8 mouse cellular contexts compared by ENCODE assay signal in genomic region chr7:48788851-48789572, GRCm38 (mm10). TPM values are rescaled to one million over a fixed set of nuclear protein-coding genes. Genes with fewer than 3 reads are reported as not detected.
DNase-seq lines count a peak whose midpoint lies in the region; ATAC-seq lines count a peak whose summit lies in the region.

Gene Zdhhc13, plus strand, starts transcription at chr7:48789003.

- peak within 1 kb of the TSS; percentile 91 for H3K9ac ChIP-seq in heart, embryonic 13.5 days
- H3K9ac ChIP-seq in liver, embryonic 12.5 days = peak within 1 kb of the TSS; percentile 78
- peak within 1 kb of the TSS; percentile 68 for H3K9ac ChIP-seq in stomach, embryonic 15.5 days

- 0 out of 2 replicates have a peak, but pooled peaks cover 2% of the 10 kb centered on the region for H3K4me1 ChIP-seq in brown adipose tissue, adult 24 weeks (ENCODE audit: control insufficient read depth, insufficient read depth, insufficient read length, low read length)
- peaks cover 23% of the 10 kb centered on the region for H3K4me1 ChIP-seq in heart, embryonic 13.5 days
- peaks cover 35% of the 10 kb centered on the region for H3K4me1 ChIP-seq in liver, embryonic 12.5 days
- H3K4me1 ChIP-seq in stomach, embryonic 15.5 days = peaks cover 13% of the 10 kb centered on the region; the same call in 1 of the 2 replicates

- no peaks in the 10 kb centered on the region for H3K9me3 ChIP-seq in heart, embryonic 13.5 days
- no peaks in the 10 kb centered on the region for H3K9me3 ChIP-seq in liver, embryonic 12.5 days (replicated peaks)
- no peaks in the 10 kb centered on the region for H3K9me3 ChIP-seq in stomach, embryonic 15.5 days

- peaks cover 6% of the 10 kb centered on the region for H3K36me3 ChIP-seq in heart, embryonic 13.5 days
- H3K36me3 ChIP-seq in liver, embryonic 12.5 days = 0 out of 2 replicates have a peak, but pooled peaks cover 3% of the 10 kb centered on the region
- H3K36me3 ChIP-seq in stomach, embryonic 15.5 days = no peaks in the 10 kb centered on the region

- H3K4me2 ChIP-seq in heart, embryonic 13.5 days = peak within 1 kb of the TSS; percentile 88
- H3K4me2 ChIP-seq in liver, embryonic 12.5 days = peak within 1 kb of the TSS; percentile 75
- H3K4me2 ChIP-seq in stomach, embryonic 15.5 days = peak within 1 kb of the TSS; percentile 74

- H3K4me3 ChIP-seq in brown adipose tissue, adult 24 weeks (ENCODE audit: insufficient read depth, low read depth, low read length) = peak within 1 kb of the TSS; percentile 88
- peak within 1 kb of the TSS; percentile 88 for H3K4me3 ChIP-seq in heart, embryonic 13.5 days
- H3K4me3 ChIP-seq in liver, embryonic 12.5 days = peak within 1 kb of the TSS; percentile 83
- peak within 1 kb of the TSS; percentile 90 for H3K4me3 ChIP-seq in stomach, embryonic 15.5 days (replicated peaks)

- peak; percentile 97 for ATAC-seq in heart, embryonic 13.5 days (ENCODE audit: extremely low read depth, insufficient number of reproducible peaks, low FRiP score, low TSS enrichment)
- peak; percentile 100 for ATAC-seq in liver, embryonic 12.5 days
- peak; percentile 100 for ATAC-seq in stomach, embryonic 15.5 days (ENCODE audit: insufficient read depth, low FRiP score, low read depth)

- no peaks in the 10 kb centered on the region for H3K27me3 ChIP-seq in heart, embryonic 13.5 days (replicated peaks)
- no peaks in the 10 kb centered on the region for H3K27me3 ChIP-seq in liver, embryonic 12.5 days (replicated peaks)
- no peaks in the 10 kb centered on the region for H3K27me3 ChIP-seq in stomach, embryonic 15.5 days (replicated peaks)

- peak; percentile 97 for DNase-seq in CD4-positive, CD25-positive, alpha-beta regulatory T cell, adult 2 months (ENCODE audit: low read depth, low spot score)
- peak; percentile 54 for DNase-seq in fat pad, adult 2 months (ENCODE audit: extremely low read depth, low read depth, low spot score)
- DNase-seq in kidney, postnatal 10 days = peak; percentile 95
- DNase-seq in natural killer cell, adult 2 months (ENCODE audit: low spot score in 2 of 2) = peak; percentile 91 to 94

- no peak within 1 kb of the TSS for H3K27ac ChIP-seq in brown adipose tissue, adult 24 weeks (replicated peaks; ENCODE audit: low read depth, low read length)
- H3K27ac ChIP-seq in heart, embryonic 13.5 days (replicated peaks) = peak within 1 kb of the TSS; percentile 61
- peak within 1 kb of the TSS; percentile 60 for H3K27ac ChIP-seq in liver, embryonic 12.5 days
- peak within 1 kb of the TSS; percentile 91 for H3K27ac ChIP-seq in stomach, embryonic 15.5 days

- under 1% methylated on average over 56 of the region's 57 CpGs for WGBS in heart, embryonic 13.5 days
- 1% methylated on average over 57 of the region's 57 CpGs for WGBS in liver, embryonic 12.5 days (ENCODE audit: insufficient replicate concordance)
- under 1% methylated on average over 57 of the region's 57 CpGs for WGBS in stomach, embryonic 15.5 days

RNA-seq across cellular contexts. Expression of gene Zdhhc13, which starts in this region (rescaled TPM):
- 2.8 and 3.1 TPM in 2 replicates for polyA plus RNA-seq in brown adipose tissue, adult 24 weeks (2012; ENCODE audit: insufficient read depth, insufficient read length, missing spikeins)
- 31.1 and 32.5 TPM in 2 replicates for polyA plus RNA-seq in heart, embryonic 13.5 days (2015; fragmentation: Nextera tagmentation; extraction: Ambion mirVana)
- polyA plus RNA-seq in liver, embryonic 12.5 days (2016; fragmentation: Nextera tagmentation; extraction: Ambion mirVana) = 20.2 and 22.5 TPM in 2 replicates
- polyA plus RNA-seq in stomach, embryonic 15.5 days (2015; fragmentation: Nextera tagmentation; extraction: Ambion mirVana) = 34.4 and 34.5 TPM in 2 replicates
